Mouse (Mus musculus): Measurements from ENCODE around the gene Sox5.

DNA sequence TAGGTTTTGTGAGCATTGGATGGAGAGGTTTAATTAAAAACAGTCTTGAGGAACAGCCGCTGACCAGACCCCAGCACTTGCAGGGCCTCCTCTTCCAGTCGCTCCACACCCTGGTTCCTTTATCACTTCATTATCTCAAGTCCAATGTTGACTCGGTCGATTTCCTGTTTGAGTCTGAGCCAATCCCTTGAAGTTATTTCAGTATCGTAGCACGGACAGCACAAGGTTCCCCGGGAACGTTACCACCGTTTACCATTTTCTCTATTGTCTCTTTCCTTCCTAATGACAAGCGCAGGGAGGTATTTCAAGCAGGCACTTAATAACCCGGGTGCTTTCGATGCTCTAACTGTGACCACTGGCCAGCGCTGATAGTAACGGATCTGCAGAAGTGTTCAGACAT, 40.8 kb upstream of the Sox5 start:
- TF ChIP-seq CTCF (IDR thresholded peaks at IDR 0.05; ENCODE audit: borderline replicate concordance, insufficient read depth, low read length) (no peak), POLR2A (IDR thresholded peaks at IDR 0.05; ENCODE audit: low read depth, low read length) (no peak)

Measured in embryonic fibroblast, embryonic 13.5 days (primary cell).